8 mouse cellular contexts compared by ENCODE assay signal in the genomic region with DNA sequence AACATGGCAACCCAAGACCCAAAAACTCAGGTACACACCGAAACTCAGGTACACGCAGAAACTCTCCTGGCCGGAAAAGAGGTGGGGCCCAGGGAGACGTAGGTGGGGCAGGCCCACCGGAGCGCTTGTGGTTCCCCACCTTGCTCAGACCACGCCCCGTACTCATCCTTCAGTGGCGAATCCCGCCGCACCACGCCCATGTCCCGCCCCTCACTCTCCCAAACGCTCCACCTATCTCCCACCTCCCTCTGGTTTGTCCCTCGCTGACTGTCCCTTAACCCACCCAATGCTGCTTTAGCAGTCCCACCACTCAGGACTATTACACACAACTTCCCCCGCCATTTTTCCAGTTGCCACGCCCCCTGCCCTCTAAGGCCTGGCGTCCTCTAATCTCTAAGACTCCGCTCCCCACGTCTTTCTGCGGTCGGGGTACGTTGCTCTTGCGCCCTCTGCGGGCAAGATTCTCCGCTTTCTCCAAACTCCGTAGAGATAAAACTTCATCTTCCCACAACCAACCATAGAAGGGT. TPM values are rescaled to one million over a fixed set of nuclear protein-coding genes. Genes with fewer than 3 reads are reported as not detected.
DNase-seq lines count a peak whose midpoint lies in the region; ATAC-seq and TF ChIP-seq lines count a peak whose summit lies in the region.

No protein-coding gene starts in this region.

- peak; percentile 55; the same call in 1 of the 2 replicates for ATAC-seq in frontal cortex, adult (ENCODE audit: low TSS enrichment)

- WGBS in hindbrain, embryonic 10.5 days: under 1% methylated on average over 27 of the region's 27 CpGs

- H3K27ac ChIP-seq in ES-Bruce4 (ENCODE audit: insufficient read depth, low read length): peak overlapping the region; percentile 47
- H3K27ac ChIP-seq in hindbrain, embryonic 10.5 days: peak overlapping the region; percentile 99

- H3K4me1 ChIP-seq in ES-Bruce4 (ENCODE audit: control insufficient read depth, insufficient read depth, low read length): peaks cover 1% of the 10 kb centered on the region
- H3K4me1 ChIP-seq in hindbrain, embryonic 10.5 days (replicated peaks): peaks cover 56% of the 10 kb centered on the region

- TF ChIP-seq EP300 in ES-Bruce4 (IDR thresholded peaks at IDR 0.05; ENCODE audit: insufficient read depth, low read depth, low read length): no peak

- no peaks in the 10 kb centered on the region for H3K9me3 ChIP-seq in ES-Bruce4 (replicated peaks; ENCODE audit: control insufficient read depth, insufficient read depth, low read length, poor library complexity, severe bottlenecking)
- H3K9me3 ChIP-seq in hindbrain, embryonic 10.5 days: no peaks in the 10 kb centered on the region

- DNase-seq in c-Kit-positive CD71-negative TER-119-negative erythroid progenitor cells, embryonic 14.5 days (ENCODE audit: low read depth): peak; percentile 90
- DNase-seq in hindbrain, embryonic 10.5 days (ENCODE audit: low spot score): peak; percentile 92
- peak; percentile 77 to 85 for DNase-seq in layer of hippocampus, postnatal 10 days (ENCODE audit: low spot score in 2 of 2)
- DNase-seq in lung, postnatal 36 days: peak; percentile 94
- DNase-seq in retina, embryonic 14.5 days (ENCODE audit: low spot score): peak; percentile 94
- peak; percentile 91 for DNase-seq in thymus, postnatal 4 days

- no peaks in the 10 kb centered on the region for H3K36me3 ChIP-seq in ES-Bruce4 (ENCODE audit: control insufficient read depth, insufficient read depth, low read length, poor library complexity, severe bottlenecking)
- H3K36me3 ChIP-seq in hindbrain, embryonic 10.5 days: peaks cover 9% of the 10 kb centered on the region

- peak overlapping the region; percentile 95 for H3K9ac ChIP-seq in ES-Bruce4 (ENCODE audit: low read depth, poor library complexity, severe bottlenecking)

- TF ChIP-seq CTCF in ES-Bruce4 (IDR thresholded peaks at IDR 0.05; ENCODE audit: low read depth, low read length): peak; percentile 67

- H3K27me3 ChIP-seq in ES-Bruce4 (ENCODE audit: control insufficient read depth, insufficient read depth, low read length, poor library complexity, severe bottlenecking): no peaks in the 10 kb centered on the region
- H3K27me3 ChIP-seq in hindbrain, embryonic 10.5 days (ENCODE audit: insufficient read depth, poor library complexity, severe bottlenecking): peaks cover 9% of the 10 kb centered on the region

- TF ChIP-seq POLR2A in ES-Bruce4 (IDR thresholded peaks at IDR 0.05; ENCODE audit: insufficient read depth, low read length): no peak

- H3K4me3 ChIP-seq in ES-Bruce4 (ENCODE audit: low read depth, low read length): peak overlapping the region; percentile 58
- H3K4me3 ChIP-seq in hindbrain, embryonic 10.5 days: peak overlapping the region; percentile 85

RNA-seq across cellular contexts. Expression of gene Arhgef17, which starts 0.6 kb away (rescaled TPM):
- 21.0 and 25.5 TPM in 2 replicates for polyA plus RNA-seq in ES-Bruce4 (2011; ENCODE audit: insufficient read depth, insufficient read length, low read depth, missing spikeins)
- 6.7 and 8.2 TPM in 2 replicates for polyA plus RNA-seq in hindbrain, embryonic 10.5 days (2016; fragmentation: Nextera tagmentation; extraction: Ambion mirVana)
- total RNA-seq in layer of hippocampus, postnatal 10 days (2021): 10 to 100 TPM; 76.5 to 81.6 TPM

RNA-seq across cellular contexts. Expression of gene P2ry6, which starts 41.9 kb away (rescaled TPM):
- 0.46 TPM in 1 of 2 replicates, not detected in the other for polyA plus RNA-seq in ES-Bruce4 (2011; ENCODE audit: insufficient read depth, insufficient read length, low read depth, missing spikeins)
- 2.3 and 3.3 TPM in 2 replicates for polyA plus RNA-seq in hindbrain, embryonic 10.5 days (2016; fragmentation: Nextera tagmentation; extraction: Ambion mirVana)
- total RNA-seq in layer of hippocampus, postnatal 10 days (2021): 1 to 10 TPM; 4.0 TPM

Comparison
In these comparisons a context has a peak if more than half of its experiments do, and no peak if none do; other contexts are left out.
1. Peak in every context shown above with its lines: DNase-seq, ATAC-seq, H3K4me3 ChIP-seq and H3K27ac ChIP-seq.